Mouse (Mus musculus) hindbrain, embryonic 10.5 days (tissue): Measurements from ENCODE around the gene Adgre1. TPM values are rescaled to one million over a fixed set of nuclear protein-coding genes. Genes with fewer than 3 reads are reported as not detected.
"Not testable (repeated sequence)": the region's sequence is repeated elsewhere in the genome, so short reads cannot be mapped to it uniquely, and the experiment has no call there.

Experiments used
- DNase-seq: peaks from one replicate; pipeline ENCODE4 v3.0.0-alpha.2; 2017; ENCODE audit warnings: low spot score
- H3K27ac ChIP-seq: fragments of 300-500 bp; sonication (generic); 2 replicates; pipeline ENCODE4 v1.5.1; 2016; ENCODE audit warnings: mild to moderate bottlenecking, moderate library complexity
- H3K27me3 ChIP-seq: fragments of 300-500 bp; sonication (generic); 2 replicates; pipeline ENCODE4 v1.6.1; 2016; ENCODE audit warnings: mild to moderate bottlenecking; ENCODE audit not compliant: poor library complexity, insufficient read depth, severe bottlenecking
- H3K36me3 ChIP-seq: fragments of 300-500 bp; sonication (generic); 2 replicates; pipeline ENCODE4 v1.6.1; 2016; ENCODE audit warnings: mild to moderate bottlenecking, moderate library complexity
- H3K4me1 ChIP-seq: fragments of 300-500 bp; sonication (generic); replicated peaks from 2 replicates; pipeline ENCODE4 v1.6.1; 2016; ENCODE audit warnings: mild to moderate bottlenecking
- H3K4me3 ChIP-seq: fragments of 300-500 bp; sonication (generic); 2 replicates; pipeline ENCODE4 v1.5.1; 2016; ENCODE audit warnings: mild to moderate bottlenecking, moderate library complexity
- H3K9me3 ChIP-seq: fragments of 300-500 bp; sonication (generic); 2 replicates; pipeline ENCODE4 v1.6.1; 2016; ENCODE audit warnings: mild to moderate bottlenecking, moderate library complexity
- WGBS: fragments of 180-500 bp; shearing (Covaris S2); methylation state at CpG from one replicate; pipeline ENCODE4 v1.1.7; 2016; 5-methylcytosine and 5-hydroxymethylcytosine counted together
- polyA plus RNA-seq: library from polyadenylated mRNA; unstranded; fragments of >200 nt; fragmentation: Nextera tagmentation; extraction: Ambion mirVana; gene quantifications from 2 replicates; pipeline ENCODE4 v1.2.1, GENCODE M21; 2016

Gene Adgre1
- 1.5 and 3.6 TPM in 2 replicates for polyA plus RNA-seq

- Histone ChIP-seq H3K27ac (no peak within 1 kb of the TSS), H3K9me3 (no peaks in the 10 kb centered on the region), H3K27me3 (no peaks in the 10 kb centered on the region), H3K4me1 (0 out of 2 replicates have a peak, but pooled peaks cover 3% of the 10 kb centered on the region), H3K36me3 (no peaks in the 10 kb centered on the region), H3K4me3 (no peak within 1 kb of the TSS)
- 13% methylated on average over 1 of the region's 1 CpGs for WGBS
- DNase-seq: no peak
These were observed at the start of gene Adgre1 for GRCm38 (mm10) chr17:57358441-57358840. Adgre1 (plus strand) TSS chr17:57358691.

- no peak overlapping the region for H3K27ac ChIP-seq
- H3K4me3 ChIP-seq: no peak overlapping the region
- H3K36me3 ChIP-seq: no peaks in the 10 kb centered on the region
- H3K4me1 ChIP-seq: no peaks in the 10 kb centered on the region
- H3K9me3 ChIP-seq: no peaks in the 10 kb centered on the region
- DNase-seq: no peak
- H3K27me3 ChIP-seq: no peaks in the 10 kb centered on the region
- 38% methylated on average over 13 of the region's 13 CpGs for WGBS
These were observed 46.7 kb upstream of the Adgre1 start for GRCm38 (mm10) chr17:57311801-57312200.

- H3K27me3 ChIP-seq: no peaks in the 10 kb centered on the region
- H3K36me3 ChIP-seq: no peaks in the 10 kb centered on the region
- no peak for DNase-seq
- no peaks in the 10 kb centered on the region for H3K9me3 ChIP-seq
- no peak overlapping the region for H3K4me3 ChIP-seq
- H3K27ac ChIP-seq: no peak overlapping the region
- 84% methylated on average over 8 of the region's 8 CpGs for WGBS
- 0 out of 2 replicates have a peak, but pooled peaks cover 5% of the 10 kb centered on the region for H3K4me1 ChIP-seq
These were observed 30.9 kb upstream of the Adgre1 start for GRCm38 (mm10) chr17:57327615-57328014.

- no peaks in the 10 kb centered on the region; the same call in 1 of the 2 replicates for H3K27me3 ChIP-seq
- H3K36me3 ChIP-seq: no peaks in the 10 kb centered on the region
- WGBS: 49% methylated on average over 6 of the region's 6 CpGs
- no peak for DNase-seq
- H3K9me3 ChIP-seq: no peaks in the 10 kb centered on the region
- H3K4me1 ChIP-seq: 0 out of 2 replicates have a peak, but pooled peaks cover 5% of the 10 kb centered on the region
- no peak overlapping the region for H3K4me3 ChIP-seq
- no peak overlapping the region for H3K27ac ChIP-seq
These were observed 29.5 kb upstream of the Adgre1 start for GRCm38 (mm10) chr17:57328944-57329343.

- Histone ChIP-seq H3K9me3 (no peaks in the 10 kb centered on the region), H3K27ac (no peak overlapping the region), H3K4me1 (0 out of 2 replicates have a peak, but pooled peaks cover 5% of the 10 kb centered on the region), H3K4me3 (no peak overlapping the region), H3K27me3 (peaks cover 3% of the 10 kb centered on the region; the same call in 1 of the 2 replicates), H3K36me3 (no peaks in the 10 kb centered on the region)
- DNase-seq: no peak
- 87% methylated on average over 8 of the region's 8 CpGs for WGBS
These were observed 27.5 kb upstream of the Adgre1 start for GRCm38 (mm10) chr17:57330993-57331392.

- 0 out of 2 replicates have a peak, but pooled peaks cover 5% of the 10 kb centered on the region for H3K4me1 ChIP-seq
- 80% methylated on average over 4 of the region's 4 CpGs for WGBS
These were observed 26.2 kb upstream of the Adgre1 start for GRCm38 (mm10) chr17:57332241-57332640.

GRCm38 (mm10) chr17:57334001-57334760, 24.3 kb upstream of the Adgre1 start:
- no peak overlapping the region for H3K27ac ChIP-seq
- peaks cover 3% of the 10 kb centered on the region; the same call in 1 of the 2 replicates for H3K27me3 ChIP-seq
- no peak for DNase-seq
- H3K36me3 ChIP-seq: no peaks in the 10 kb centered on the region
- WGBS: 74% methylated on average over 9 of the region's 9 CpGs
- H3K4me3 ChIP-seq: no peak overlapping the region
- H3K4me1 ChIP-seq: 0 out of 2 replicates have a peak, but pooled peaks cover 2% of the 10 kb centered on the region
- H3K9me3 ChIP-seq: no peaks in the 10 kb centered on the region

More at GRCm38 (mm10) chr17:57332241-57332640, 26.2 kb upstream of the Adgre1 start:
- Histone ChIP-seq H3K27ac (no peak overlapping the region), H3K4me3 (no peak overlapping the region), H3K36me3 (no peaks in the 10 kb centered on the region), H3K27me3 (peaks cover 3% of the 10 kb centered on the region; the same call in 1 of the 2 replicates), H3K9me3 (no peaks in the 10 kb centered on the region)
- DNase-seq: no peak

GRCm38 (mm10) chr17:57334761-57335150, 23.7 kb upstream of the Adgre1 start:
- Histone ChIP-seq H3K4me3 (no peak overlapping the region), H3K4me1 (no peaks in the 10 kb centered on the region), H3K36me3 (no peaks in the 10 kb centered on the region), H3K27ac (no peak overlapping the region), H3K9me3 (no peaks in the 10 kb centered on the region), H3K27me3 (peaks cover 3% of the 10 kb centered on the region; the same call in 1 of the 2 replicates)
- peak; percentile 88 for DNase-seq
- WGBS: 8% methylated on average over 16 of the region's 16 CpGs

- not testable (repeated sequence) for H3K36me3 ChIP-seq, H3K4me3 ChIP-seq, H3K9me3 ChIP-seq, DNase-seq, H3K27ac ChIP-seq, H3K27me3 ChIP-seq, H3K4me1 ChIP-seq
- WGBS: 72% methylated on average over 9 of the region's 9 CpGs
These were observed 23.3 kb upstream of the Adgre1 start for GRCm38 (mm10) chr17:57335194-57335593.

- Histone ChIP-seq H3K4me3 (no peak overlapping the region), H3K4me1 (no peaks in the 10 kb centered on the region)
These were observed 22.7 kb upstream of the Adgre1 start for GRCm38 (mm10) chr17:57335673-57336303.

GRCm38 (mm10) chr17:57337996-57338395, 20.5 kb upstream of the Adgre1 start:
- peaks cover 3% of the 10 kb centered on the region; the same call in 1 of the 2 replicates for H3K27me3 ChIP-seq
- H3K27ac ChIP-seq: no peak overlapping the region
- H3K36me3 ChIP-seq: no peaks in the 10 kb centered on the region
- H3K9me3 ChIP-seq: no peaks in the 10 kb centered on the region
- H3K4me1 ChIP-seq: no peaks in the 10 kb centered on the region
- WGBS: 89% methylated on average over 10 of the region's 10 CpGs
- no peak for DNase-seq
- H3K4me3 ChIP-seq: no peak overlapping the region

More at GRCm38 (mm10) chr17:57335673-57336303, 22.7 kb upstream of the Adgre1 start:
- Histone ChIP-seq H3K27me3 (peaks cover 3% of the 10 kb centered on the region; the same call in 1 of the 2 replicates), H3K27ac (no peak overlapping the region), H3K9me3 (no peaks in the 10 kb centered on the region), H3K36me3 (no peaks in the 10 kb centered on the region)
- WGBS: 12% methylated on average over 11 of the region's 11 CpGs
- peak; percentile 88 for DNase-seq

GRCm38 (mm10) chr17:57339298-57339697, 19.2 kb upstream of the Adgre1 start:
- Histone ChIP-seq H3K4me1 (no peaks in the 10 kb centered on the region), H3K9me3 (no peaks in the 10 kb centered on the region), H3K4me3 (no peak overlapping the region), H3K27ac (no peak overlapping the region), H3K36me3 (no peaks in the 10 kb centered on the region), H3K27me3 (peaks cover under 1% of the 10 kb centered on the region; the same call in 1 of the 2 replicates)
- no peak for DNase-seq
- 80% methylated on average over 9 of the region's 9 CpGs for WGBS

- Histone ChIP-seq H3K4me1 (no peaks in the 10 kb centered on the region), H3K27me3 (no peaks in the 10 kb centered on the region), H3K36me3 (no peaks in the 10 kb centered on the region), H3K27ac (no peak overlapping the region), H3K9me3 (no peaks in the 10 kb centered on the region), H3K4me3 (no peak overlapping the region)
- no peak for DNase-seq
- 83% methylated on average over 4 of the region's 4 CpGs for WGBS
These were observed 16.9 kb upstream of the Adgre1 start for GRCm38 (mm10) chr17:57341568-57341967.
